Mouse (Mus musculus) bone marrow macrophage, adult 2 months (primary cell): ENCODE measurements around the gene Rexo5.

ENCODE experiments used
- CTCF ChIP-seq: IDR thresholded peaks from 2 replicates; pipeline ENCODE4 v1.5.1; 2012; ENCODE audit warnings: low read depth, mild to moderate bottlenecking, low read length, moderate library complexity
- POLR2A ChIP-seq: IDR thresholded peaks from 2 replicates; pipeline ENCODE4 v1.6.1; 2012; ENCODE audit warnings: mild to moderate bottlenecking, low read depth, low read length, borderline replicate concordance

GRCm38 (mm10) chr7:119760527-119760951 is 33.3 kb upstream of the Rexo5 start, which contains the start of gene Acsm3:
- TF ChIP-seq CTCF (no peak), POLR2A (no peak)
